Mouse (Mus musculus) hindbrain, postnatal 0 days (tissue): Measurements from ENCODE around the gene Fbxl13. TPM values are rescaled to one million over a fixed set of nuclear protein-coding genes. Genes with fewer than 3 reads are reported as not detected.

Experiments used
- ATAC-seq: fragments of 200-750 bp; cut with Nextera tagmentation; 2 replicates; pipeline ENCODE4 v1.8.0; 2017; ENCODE audit warnings: mild to moderate bottlenecking, moderate TSS enrichment, moderate library complexity
- DNase-seq: peaks from one replicate; pipeline ENCODE4 v3.0.0-alpha.2; 2015; ENCODE audit warnings: low spot score
- H3K27ac ChIP-seq: fragments of 300-500 bp; sonication (generic); 2 replicates; pipeline ENCODE4 v1.5.1; 2014; ENCODE audit warnings: mild to moderate bottlenecking
- H3K27me3 ChIP-seq: fragments of 300-500 bp; sonication (generic); 2 replicates; pipeline ENCODE4 v1.6.1; 2014; ENCODE audit warnings: low read length, mixed read lengths; ENCODE audit not compliant: insufficient read depth
- H3K36me3 ChIP-seq: fragments of 300-500 bp; sonication (generic); 2 replicates; pipeline ENCODE4 v1.6.1; 2014; ENCODE audit warnings: low read length, mixed read lengths; ENCODE audit not compliant: insufficient read depth
- H3K4me1 ChIP-seq: fragments of 300-500 bp; sonication (generic); 2 replicates; pipeline ENCODE4 v1.6.1; 2014; ENCODE audit warnings: antibody characterized with exemption, low read length, mixed read lengths; ENCODE audit not compliant: insufficient read depth
- H3K4me2 ChIP-seq: fragments of 300-500 bp; sonication (generic); 2 replicates; pipeline ENCODE4 v1.6.1; 2014; ENCODE audit warnings: low read depth, mild to moderate bottlenecking, low read length, moderate library complexity, mixed read lengths
- H3K4me3 ChIP-seq: fragments of 300-500 bp; sonication (generic); 2 replicates; pipeline ENCODE4 v1.5.1; 2014; ENCODE audit warnings: low read length
- H3K9ac ChIP-seq: fragments of 300-500 bp; sonication (generic); replicated peaks from 2 replicates; pipeline ENCODE4 v1.6.1; 2014; ENCODE audit warnings: mild to moderate bottlenecking, low read length, moderate library complexity, mixed read lengths
- H3K9me3 ChIP-seq: fragments of 300-500 bp; sonication (generic); 2 replicates; pipeline ENCODE4 v1.6.1; 2016; ENCODE audit warnings: low read length, mixed read lengths
- CTCF ChIP-seq: IDR thresholded peaks from 2 replicates; pipeline ENCODE4 v1.5.1; 2016; ENCODE audit warnings: antibody characterized with exemption, control low read depth, low read depth
- WGBS: fragments of 180-500 bp; shearing (Covaris S2); extraction: QIAGEN DNeasy Blood & Tissue Kit; methylation state at CpG from one replicate; pipeline ENCODE4 v1.1.7; 2014; 5-methylcytosine and 5-hydroxymethylcytosine counted together
- polyA plus RNA-seq: library from polyadenylated mRNA; unstranded; fragments of >200 nt; fragmentation: Nextera tagmentation; extraction: Ambion mirVana; gene quantifications from 2 replicates; pipeline ENCODE4 v1.2.1, GENCODE M21; 2015
- total RNA-seq: library from RNA; depleted of rRNA; stranded (reverse); fragments of >200 nt; gene quantifications from 2 replicates; pipeline ENCODE4 v1.2.3, GENCODE M21; 2014

Fbxl13 gene
- total and polyA plus RNA-seq, 2 experiments from 2014 or later = 0.16 to 0.23 TPM

DNA sequence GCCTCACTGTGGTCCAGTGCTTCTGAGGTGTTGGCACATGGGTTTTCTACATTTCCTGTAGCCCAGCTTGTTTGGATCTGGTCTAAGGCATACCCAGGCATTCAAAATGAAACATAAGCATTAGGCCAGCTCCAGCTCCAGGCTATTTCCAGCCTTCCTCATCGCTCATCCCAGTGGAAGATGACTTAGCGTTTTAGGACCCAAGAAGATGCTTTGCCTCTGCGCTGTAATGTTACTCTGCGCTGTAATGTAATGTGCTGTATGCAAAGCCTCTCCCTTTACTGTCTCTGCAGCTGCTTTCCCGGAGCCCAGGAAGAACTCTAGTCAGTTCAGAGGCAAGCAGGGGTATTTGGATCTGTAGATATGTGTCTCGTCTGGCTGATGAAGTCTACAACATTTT, 12.6 kb upstream of the Fbxl13 start:
- H3K36me3 ChIP-seq = peaks cover 34% of the 10 kb centered on the region
- 84% methylated on average over 6 of the region's 6 CpGs for WGBS

DNA sequence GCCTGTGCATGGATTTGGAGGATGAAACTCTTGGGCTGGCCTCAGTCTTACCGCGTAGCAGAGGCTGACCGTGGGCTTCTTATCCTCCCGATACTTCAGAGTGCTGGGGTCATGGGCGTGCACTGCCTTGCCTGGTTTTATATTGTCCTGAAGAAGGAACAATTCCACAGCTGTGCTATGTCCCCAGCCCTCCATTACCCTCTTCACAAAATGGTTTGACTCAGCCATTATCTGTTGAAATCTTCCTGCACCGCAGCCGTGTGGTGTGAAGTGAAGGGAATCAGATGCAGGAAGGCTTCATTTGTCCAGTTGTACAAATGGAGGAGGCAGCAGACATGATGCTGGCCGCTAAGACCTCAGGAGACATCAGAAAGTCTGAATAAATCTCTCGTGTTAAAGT, 11.5 kb upstream of the Fbxl13 start:
- Histone ChIP-seq H3K9me3 (no peaks in the 10 kb centered on the region), H3K9ac (no peak overlapping the region), H3K27ac (no peak overlapping the region), H3K4me3 (no peak overlapping the region), H3K36me3 (peaks cover 32% of the 10 kb centered on the region), H3K4me1 (no peaks in the 10 kb centered on the region), H3K4me2 (no peak overlapping the region), H3K27me3 (no peaks in the 10 kb centered on the region)
- TF ChIP-seq CTCF = no peak
- 93% methylated on average over 9 of the region's 9 CpGs for WGBS
- ATAC-seq = no peak
- DNase-seq = no peak

More for the DNA sequence above, 12.6 kb upstream of the Fbxl13 start:
- DNase-seq = no peak
- Histone ChIP-seq H3K27ac (no peak overlapping the region), H3K4me2 (no peak overlapping the region), H3K9ac (no peak overlapping the region), H3K9me3 (no peaks in the 10 kb centered on the region), H3K27me3 (no peaks in the 10 kb centered on the region), H3K4me1 (no peaks in the 10 kb centered on the region), H3K4me3 (no peak overlapping the region)
- ATAC-seq = 0 out of 2 replicates have a peak, but pooled peaks have one; percentile 9
- TF ChIP-seq CTCF = no peak

- H3K9ac ChIP-seq = no peak overlapping the region
- H3K27ac ChIP-seq = no peak overlapping the region
- H3K4me2 ChIP-seq = no peak overlapping the region
- no peak for TF ChIP-seq CTCF
- ATAC-seq (no peak), DNase-seq (no peak)
- no peaks in the 10 kb centered on the region for H3K4me1 ChIP-seq
- H3K9me3 ChIP-seq = no peaks in the 10 kb centered on the region
- H3K4me3 ChIP-seq = no peak overlapping the region
- H3K36me3 ChIP-seq = peaks cover 33% of the 10 kb centered on the region
- WGBS = 87% methylated on average over 7 of the region's 7 CpGs
- no peaks in the 10 kb centered on the region for H3K27me3 ChIP-seq
These were observed 6.6 kb upstream of the Fbxl13 start for GRCm38 (mm10) chr5:21651885-21652612.

DNA sequence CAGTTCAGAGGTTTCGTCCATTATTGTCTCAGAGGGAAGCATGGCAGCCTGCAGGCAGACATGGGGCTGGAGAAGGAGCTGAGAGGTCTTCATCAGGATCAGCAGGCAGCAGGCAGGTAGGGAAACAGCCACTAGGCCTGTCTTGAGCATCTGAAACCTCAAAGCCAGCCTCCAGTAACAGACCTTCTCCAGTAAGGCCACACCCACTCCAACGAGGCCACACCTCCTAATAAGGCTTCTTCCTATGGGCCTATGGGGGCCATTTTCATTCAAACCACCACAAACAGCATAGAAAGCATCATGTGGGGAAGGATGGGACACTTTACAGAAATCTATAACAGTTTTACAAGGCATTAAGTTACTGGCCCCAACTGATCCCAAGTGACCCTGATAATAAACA, 5.3 kb upstream of the Fbxl13 start:
- no peaks in the 10 kb centered on the region for H3K27me3 ChIP-seq
- 84% methylated on average over 2 of the region's 2 CpGs for WGBS
- H3K4me3 ChIP-seq = no peak overlapping the region
- no peak overlapping the region for H3K9ac ChIP-seq
- peaks cover 30% of the 10 kb centered on the region for H3K36me3 ChIP-seq
- DNase-seq (no peak), ATAC-seq (no peak)
- no peak overlapping the region for H3K4me2 ChIP-seq
- H3K9me3 ChIP-seq = no peaks in the 10 kb centered on the region
- no peaks in the 10 kb centered on the region for H3K4me1 ChIP-seq
- H3K27ac ChIP-seq = no peak overlapping the region
- no peak for TF ChIP-seq CTCF

- Histone ChIP-seq H3K27ac (peak overlapping the region; percentile 81), H3K4me1 (no peaks in the 10 kb centered on the region), H3K27me3 (no peaks in the 10 kb centered on the region), H3K36me3 (peaks cover 24% of the 10 kb centered on the region), H3K4me2 (peak overlapping the region; percentile 88), H3K9ac (peak overlapping the region; percentile 86), H3K9me3 (no peaks in the 10 kb centered on the region), H3K4me3 (peak overlapping the region; percentile 87)
- no peak; the same call in 1 of the 2 replicates for ATAC-seq
- no peak for DNase-seq
- no peak for TF ChIP-seq CTCF
- WGBS = under 1% methylated on average over 24 of the region's 25 CpGs
These were observed 678 bp upstream of the Fbxl13 start for GRCm38 (mm10) chr5:21646133-21646491.

GRCm38 (mm10) chr5:21644891-21645438, 469 bp downstream of the Fbxl13 start:
- Histone ChIP-seq H3K27ac (peak overlapping the region; percentile 59), H3K9ac (peak overlapping the region; percentile 18; the same call in 1 of the 2 replicates), H3K4me1 (no peaks in the 10 kb centered on the region), H3K27me3 (no peaks in the 10 kb centered on the region), H3K36me3 (peaks cover 14% of the 10 kb centered on the region), H3K9me3 (no peaks in the 10 kb centered on the region), H3K4me3 (peak overlapping the region; percentile 87), H3K4me2 (peak overlapping the region; percentile 88)
- DNase-seq (no peak), ATAC-seq (no peak)
- 19% methylated on average over 14 of the region's 14 CpGs for WGBS
- TF ChIP-seq CTCF = peak; percentile 44

DNA sequence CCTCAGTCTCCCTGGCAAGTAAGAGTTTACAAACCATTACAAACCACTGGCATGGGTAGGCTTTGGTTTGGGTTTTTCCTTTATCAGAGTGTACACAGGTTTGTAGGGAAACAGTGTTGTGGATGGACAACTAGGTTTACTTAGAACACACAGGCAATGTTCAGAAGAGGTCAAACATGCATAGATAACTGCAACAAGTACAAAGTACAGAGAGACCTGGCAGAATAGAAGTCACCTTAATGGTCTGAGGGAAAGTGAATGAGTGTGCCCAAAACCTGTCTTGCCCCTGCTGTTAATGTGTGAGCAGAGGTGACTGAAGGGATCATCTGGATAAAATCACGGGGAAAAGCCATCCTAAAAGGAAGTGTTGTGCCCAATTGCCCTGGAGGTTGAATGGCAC, 1.8 kb downstream of the Fbxl13 start:
- H3K4me2 ChIP-seq = no peak overlapping the region
- WGBS = 45% methylated on average over 1 of the region's 1 CpGs
- H3K9ac ChIP-seq = no peak overlapping the region
- peaks cover under 1% of the 10 kb centered on the region; the same call in 1 of the 2 replicates for H3K36me3 ChIP-seq
- no peak for TF ChIP-seq CTCF
- no peak overlapping the region for H3K27ac ChIP-seq
- ATAC-seq (no peak), DNase-seq (no peak)
- H3K4me1 ChIP-seq = no peaks in the 10 kb centered on the region
- no peaks in the 10 kb centered on the region for H3K27me3 ChIP-seq
- H3K4me3 ChIP-seq = no peak overlapping the region
- no peaks in the 10 kb centered on the region for H3K9me3 ChIP-seq
